Mouse (Mus musculus) bone marrow macrophage, adult 2 months (primary cell): ENCODE measurements around the gene Nckap5.

ENCODE experiments used
- CTCF ChIP-seq: IDR thresholded peaks from 2 replicates; pipeline ENCODE4 v1.5.1; 2012; ENCODE audit warnings: low read depth, mild to moderate bottlenecking, low read length, moderate library complexity
- POLR2A ChIP-seq: IDR thresholded peaks from 2 replicates; pipeline ENCODE4 v1.6.1; 2012; ENCODE audit warnings: mild to moderate bottlenecking, low read depth, low read length, borderline replicate concordance

- TF ChIP-seq CTCF = no peak
- TF ChIP-seq POLR2A = no peak
Measured at GRCm38 (mm10) chr1:125912601-125913600, 917.7 kb downstream of the Nckap5 start, which contains the start of gene Lypd1.
